Mouse (Mus musculus) liver, embryonic 11.5 days (tissue): ENCODE results near the gene Wt1. TPM values are rescaled to one million over a fixed set of nuclear protein-coding genes. Genes with fewer than 3 reads are reported as not detected.

ENCODE experiments used
- ATAC-seq: fragments of 200-750 bp; cut with Nextera tagmentation; replicated peaks from 2 replicates; pipeline ENCODE4 v1.8.0; 2017; ENCODE audit warnings: moderate number of reproducible peaks, mild to moderate bottlenecking, moderate TSS enrichment, moderate library complexity; ENCODE audit not compliant: low FRiP score
- DNase-seq: peaks from one replicate; pipeline ENCODE4 v3.0.0-alpha.2; 2017; ENCODE audit warnings: low spot score
- H3K27ac ChIP-seq: fragments of 300-500 bp; sonication (generic); 2 replicates; pipeline ENCODE4 v1.5.1; 2014; ENCODE audit warnings: mild to moderate bottlenecking, low read depth, low read length, control low read depth
- H3K27me3 ChIP-seq: fragments of 300-500 bp; sonication (generic); replicated peaks from 2 replicates; pipeline ENCODE4 v1.6.1; 2014; ENCODE audit warnings: low read length, mixed read lengths; ENCODE audit not compliant: control insufficient read depth, insufficient read depth
- H3K36me3 ChIP-seq: fragments of 300-500 bp; sonication (generic); 2 replicates; pipeline ENCODE4 v1.6.1; 2014; ENCODE audit warnings: mild to moderate bottlenecking, low read length, moderate library complexity, mixed read lengths; ENCODE audit not compliant: control insufficient read depth, insufficient read depth
- H3K4me1 ChIP-seq: fragments of 300-500 bp; sonication (generic); replicated peaks from 2 replicates; pipeline ENCODE4 v1.6.1; 2014; ENCODE audit warnings: low read length, mixed read lengths; ENCODE audit not compliant: control insufficient read depth, insufficient read depth
- H3K4me2 ChIP-seq: fragments of 300-500 bp; sonication (generic); 2 replicates; pipeline ENCODE4 v1.6.1; 2014; ENCODE audit warnings: mild to moderate bottlenecking, control low read depth, moderate library complexity
- H3K4me3 ChIP-seq: fragments of 300-500 bp; sonication (generic); 2 replicates; pipeline ENCODE4 v1.5.1; 2014; ENCODE audit warnings: low read depth, low read length, control low read depth
- H3K9ac ChIP-seq: fragments of 300-500 bp; sonication (generic); 2 replicates; pipeline ENCODE4 v1.6.1; 2014; ENCODE audit warnings: low read depth, low read length, control low read depth
- H3K9me3 ChIP-seq: fragments of 300-500 bp; sonication (generic); 2 replicates; pipeline ENCODE4 v1.6.1; 2016; ENCODE audit warnings: low read length, inconsistent platforms, mixed read lengths; ENCODE audit not compliant: control insufficient read depth
- WGBS: fragments of 180-500 bp; shearing (Covaris S2); extraction: QIAGEN DNeasy Blood & Tissue Kit; methylation state at CpG from one replicate; pipeline ENCODE4 v1.1.7; 2014; 5-methylcytosine and 5-hydroxymethylcytosine counted together
- polyA plus RNA-seq: library from polyadenylated mRNA; unstranded; fragments of >200 nt; fragmentation: Nextera tagmentation; extraction: Ambion mirVana; gene quantifications from 2 replicates; pipeline ENCODE4 v1.2.1, GENCODE M21; 2014

Wt1 gene
- polyA plus RNA-seq, 1 experiment from 2014 or later: 21.3 TPM

DNA sequence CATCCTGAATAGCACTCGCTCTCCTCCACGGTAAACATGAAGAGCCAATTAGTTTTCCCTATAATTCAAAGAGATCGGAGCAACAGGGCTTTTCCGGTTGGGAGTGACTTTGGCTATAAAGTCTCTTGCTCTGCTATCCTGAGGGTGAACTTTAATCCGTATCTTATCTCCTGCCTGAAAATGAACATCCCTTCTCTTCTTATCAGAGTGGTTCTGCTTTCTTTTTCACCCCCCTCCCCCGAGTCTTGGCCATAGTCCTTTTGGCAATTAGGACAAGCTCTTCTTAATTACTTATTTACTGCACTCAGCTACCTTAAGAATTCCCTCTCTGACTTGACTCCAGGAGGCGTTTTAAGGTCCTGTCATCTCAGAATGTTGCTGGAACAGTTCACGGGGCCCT, 89.6 kb downstream of the Wt1 start:
- ATAC-seq: no peak
- WGBS: 26% methylated on average over 8 of the region's 8 CpGs
- H3K36me3 ChIP-seq: no peaks in the 10 kb centered on the region

GRCm38 (mm10) chr2:105219229-105219628, 92.9 kb downstream of the Wt1 start:
- H3K4me1 ChIP-seq: no peaks in the 10 kb centered on the region
- DNase-seq (no peak), ATAC-seq (no peak)
- no peaks in the 10 kb centered on the region for H3K9me3 ChIP-seq
- H3K4me3 ChIP-seq: no peak overlapping the region
- H3K36me3 ChIP-seq: no peaks in the 10 kb centered on the region
- 72% methylated on average over 5 of the region's 5 CpGs for WGBS
- no peak overlapping the region for H3K4me2 ChIP-seq
- no peak overlapping the region for H3K27ac ChIP-seq
- no peak overlapping the region for H3K9ac ChIP-seq
- peaks cover 8% of the 10 kb centered on the region for H3K27me3 ChIP-seq

More for the DNA sequence above, 89.6 kb downstream of the Wt1 start:
- no peak overlapping the region for H3K27ac ChIP-seq
- DNase-seq: no peak
- no peaks in the 10 kb centered on the region for H3K4me1 ChIP-seq
- H3K9me3 ChIP-seq: no peaks in the 10 kb centered on the region
- no peak overlapping the region for H3K4me2 ChIP-seq
- no peak overlapping the region for H3K9ac ChIP-seq
- H3K27me3 ChIP-seq: no peaks in the 10 kb centered on the region
- no peak overlapping the region for H3K4me3 ChIP-seq

GRCm38 (mm10) chr2:105219664-105220063, 93.3 kb downstream of the Wt1 start:
- 31% methylated on average over 8 of the region's 8 CpGs for WGBS
- H3K27ac ChIP-seq: no peak overlapping the region
- H3K9ac ChIP-seq: no peak overlapping the region
- ATAC-seq (no peak), DNase-seq (no peak)
- no peak overlapping the region for H3K4me3 ChIP-seq
- H3K27me3 ChIP-seq: peaks cover 13% of the 10 kb centered on the region
- H3K4me1 ChIP-seq: no peaks in the 10 kb centered on the region
- H3K9me3 ChIP-seq: no peaks in the 10 kb centered on the region
- no peak overlapping the region for H3K4me2 ChIP-seq
- no peaks in the 10 kb centered on the region for H3K36me3 ChIP-seq

DNA sequence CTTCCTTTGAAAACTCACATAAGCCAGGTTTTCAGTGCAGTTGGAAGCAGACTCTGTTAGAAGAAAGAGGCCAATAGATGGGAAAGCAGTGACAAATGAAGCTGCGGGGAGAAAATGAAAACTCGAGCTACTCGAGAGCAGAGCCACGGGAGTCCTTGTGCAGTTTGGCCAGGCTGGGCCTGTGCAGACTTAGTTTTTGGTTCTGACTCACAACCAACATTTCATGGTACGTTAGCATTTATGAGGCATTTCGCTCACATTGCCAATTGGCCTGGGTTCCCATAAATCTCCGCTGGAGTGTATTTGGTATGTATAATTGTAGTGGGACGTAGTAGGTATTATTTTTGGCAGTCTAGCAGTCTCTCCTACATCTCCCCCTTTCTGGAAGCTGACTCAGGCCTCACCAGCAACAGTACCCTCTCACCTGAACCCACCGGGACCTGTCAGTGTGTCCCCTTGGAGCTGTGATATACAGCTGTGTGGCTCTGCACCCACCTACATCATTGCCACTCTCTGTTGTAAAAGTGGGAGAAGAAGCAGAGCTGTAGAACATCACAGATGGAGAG, 94.5 kb downstream of the Wt1 start:
- WGBS: 77% methylated on average over 9 of the region's 9 CpGs
- H3K36me3 ChIP-seq: no peaks in the 10 kb centered on the region
- H3K9ac ChIP-seq: no peak overlapping the region
- no peak overlapping the region for H3K4me2 ChIP-seq
- no peaks in the 10 kb centered on the region for H3K9me3 ChIP-seq
- H3K27ac ChIP-seq: no peak overlapping the region
- no peak for ATAC-seq
- no peak for DNase-seq
- peaks cover 15% of the 10 kb centered on the region for H3K27me3 ChIP-seq
- no peaks in the 10 kb centered on the region; the same call in 1 of the 2 replicates for H3K4me1 ChIP-seq
- H3K4me3 ChIP-seq: no peak overlapping the region

Other genes with a start within 250 kb of the Wt1 start
- gene Eif3m, start 109.4 kb upstream of the Wt1 start, polyA plus RNA-seq: 330 and 348 TPM in 2 replicates
- gene Gm11060, start 34.5 kb upstream of the Wt1 start, polyA plus RNA-seq: not detected in 2 replicates
- gene Them7, start 97.8 kb downstream of the Wt1 start, polyA plus RNA-seq: 0.90 and 1.3 TPM in 2 replicates